Mouse (Mus musculus) thymus, adult 2 months (tissue): ENCODE data around the gene Cacna2d2. TPM values are rescaled to one million over a fixed set of nuclear protein-coding genes. Genes with fewer than 3 reads are reported as not detected.

Experiments used
- DNase-seq: peaks from one replicate; pipeline ENCODE4 v3.0.0; 2021
- H3K27ac ChIP-seq: fragments of 200-500 bp; 2 replicates; pipeline ENCODE4 v1.5.1; 2012; ENCODE audit warnings: low read length, control low read depth; ENCODE audit not compliant: control insufficient read depth, insufficient read depth
- H3K27me3 ChIP-seq: fragments of 200-500 bp; 2 replicates; pipeline ENCODE4 v1.6.1; 2012; ENCODE audit warnings: mild to moderate bottlenecking, low read length, moderate library complexity, mixed read lengths; ENCODE audit not compliant: control insufficient read depth, insufficient read depth
- H3K36me3 ChIP-seq: fragments of 200-500 bp; 2 replicates; pipeline ENCODE4 v1.6.1; 2012; ENCODE audit warnings: mild to moderate bottlenecking, low read length, moderate library complexity; ENCODE audit not compliant: control insufficient read depth, insufficient read depth
- H3K4me1 ChIP-seq: fragments of 200-500 bp; replicated peaks from 2 replicates; pipeline ENCODE4 v1.6.1; 2012; ENCODE audit warnings: low read length; ENCODE audit not compliant: control insufficient read depth, insufficient read depth
- H3K4me3 ChIP-seq: fragments of 200-500 bp; 2 replicates; pipeline ENCODE4 v1.5.1; 2012; ENCODE audit warnings: mild to moderate bottlenecking, low read length, control low read depth, moderate library complexity; ENCODE audit not compliant: control insufficient read depth, insufficient read depth
- CTCF ChIP-seq: fragments of 200-500 bp; IDR thresholded peaks from 2 replicates; pipeline ENCODE4 v1.5.1; 2012; ENCODE audit warnings: mild to moderate bottlenecking, control low read depth, low read length, moderate library complexity, borderline replicate concordance; ENCODE audit not compliant: control insufficient read depth, poor library complexity, insufficient read depth; ENCODE audit errors: extremely low read depth
- POLR2A ChIP-seq: fragments of 200-500 bp; IDR thresholded peaks from 2 replicates; pipeline ENCODE4 v1.6.1; 2012; ENCODE audit warnings: mild to moderate bottlenecking, low read length, control low read depth, moderate library complexity; ENCODE audit not compliant: control insufficient read depth, poor library complexity, insufficient read depth; ENCODE audit errors: extremely low read depth
- WGBS: fragments of 180-500 bp; shearing (Covaris S2); methylation state at CpG from one replicate; pipeline ENCODE4 v1.1.7; 2018; 5-methylcytosine and 5-hydroxymethylcytosine counted together
- polyA plus RNA-seq: library from polyadenylated mRNA; depleted of rRNA; stranded (reverse); fragments of >200 nt; gene quantifications from 2 replicates; pipeline ENCODE4 v1.2.3, GENCODE M21; 2012

Cacna2d2 gene
- polyA plus RNA-seq, 1 experiment, result 8.9 TPM

DNA sequence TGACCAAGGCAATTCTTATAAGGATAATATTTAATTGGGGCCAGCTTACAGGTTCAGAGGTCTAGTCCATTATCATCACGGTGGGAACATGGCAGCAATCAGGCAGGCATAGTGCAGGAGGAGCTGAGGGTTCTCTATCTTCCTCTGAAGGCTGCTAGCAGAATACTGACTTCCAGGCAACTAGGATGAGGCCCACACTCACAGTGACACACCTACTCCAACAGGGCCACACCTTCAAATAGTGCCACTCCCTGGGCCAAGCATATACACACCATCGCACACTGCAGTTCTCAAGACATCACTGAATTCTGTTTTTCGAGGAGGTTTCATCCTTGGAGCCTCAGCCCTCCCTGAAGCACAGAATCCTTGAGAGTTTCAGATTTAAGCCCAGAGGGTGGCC lies 96.9 kb downstream of the Cacna2d2 start:
- H3K36me3 ChIP-seq, result no peaks in the 10 kb centered on the region
- 88% methylated on average over 3 of the region's 3 CpGs for WGBS
- no peaks in the 10 kb centered on the region for H3K4me1 ChIP-seq
- no peaks in the 10 kb centered on the region for H3K27me3 ChIP-seq
- no peak for TF ChIP-seq POLR2A
- TF ChIP-seq CTCF, result no peak
- DNase-seq, result no peak
- H3K4me3 ChIP-seq, result no peak overlapping the region
- H3K27ac ChIP-seq, result no peak overlapping the region

DNA sequence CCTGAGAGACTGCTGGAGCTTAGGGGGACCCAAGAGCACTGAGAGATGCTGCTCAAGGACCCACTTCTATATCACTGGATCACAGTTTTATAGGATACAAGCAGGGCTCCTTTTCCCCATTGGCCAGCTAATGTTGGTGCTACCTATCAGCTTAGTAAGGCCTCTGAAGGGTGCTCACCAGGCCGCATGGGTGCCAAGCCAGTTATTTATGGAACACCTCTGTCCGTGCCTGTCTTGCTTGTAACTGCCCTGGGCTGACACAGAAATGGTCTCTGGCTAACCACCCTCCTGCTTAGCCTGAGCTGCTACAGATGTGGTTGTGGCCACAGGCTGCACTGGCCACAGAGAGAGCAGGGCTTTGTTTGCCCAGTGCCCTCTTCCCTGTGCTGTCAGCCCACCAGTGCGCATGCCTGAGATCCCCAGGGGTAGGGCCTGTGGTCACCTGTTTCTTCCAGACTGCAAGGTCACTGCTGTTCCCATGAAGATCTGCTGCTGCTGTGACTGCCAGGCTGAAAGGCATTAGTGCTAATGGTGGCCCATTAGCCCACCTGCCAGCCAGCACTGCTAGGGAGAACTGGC lies 101.4 kb downstream of the Cacna2d2 start:
- no peak for DNase-seq
- WGBS, result 63% methylated on average over 3 of the region's 3 CpGs
- TF ChIP-seq POLR2A (no peak), CTCF (no peak)
- H3K27me3 ChIP-seq, result no peaks in the 10 kb centered on the region
- no peaks in the 10 kb centered on the region for H3K4me1 ChIP-seq
- H3K4me3 ChIP-seq, result no peak overlapping the region
- no peak overlapping the region for H3K27ac ChIP-seq
- no peaks in the 10 kb centered on the region for H3K36me3 ChIP-seq

DNA sequence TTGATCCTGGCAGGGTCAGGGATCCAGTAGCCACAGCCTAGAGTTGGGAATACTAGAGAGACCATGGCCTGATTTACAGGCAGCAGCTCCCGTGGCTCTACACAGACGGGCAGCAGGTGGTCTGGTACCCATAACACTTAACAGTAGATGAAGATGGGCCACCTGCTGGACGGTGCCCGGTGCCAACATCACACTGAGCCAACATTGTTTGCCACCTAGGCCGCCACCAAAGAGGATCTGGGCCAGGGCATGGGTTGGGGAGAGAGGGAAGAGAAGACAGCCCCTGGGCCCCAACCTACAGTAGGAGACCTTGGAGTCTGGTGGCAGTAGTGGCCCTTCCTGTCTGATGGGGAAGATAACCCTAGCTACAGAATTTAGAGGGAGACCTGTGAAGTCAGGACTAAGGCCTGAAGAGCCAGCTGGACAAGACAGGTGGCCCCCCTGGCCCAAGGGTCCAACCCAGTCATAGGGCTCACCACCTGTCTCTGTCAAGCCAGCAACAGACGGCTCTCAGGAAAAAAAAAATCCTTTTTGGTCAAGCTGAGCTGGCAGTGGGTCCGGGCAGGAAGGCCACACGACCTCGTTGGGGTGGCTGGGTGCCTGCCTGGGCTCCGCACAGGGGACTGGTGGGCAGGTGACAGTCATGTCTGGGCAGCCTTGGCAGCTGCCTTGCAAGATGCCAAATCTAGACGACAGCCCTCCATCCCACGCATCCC lies 102.9 kb downstream of the Cacna2d2 start:
- no peaks in the 10 kb centered on the region for H3K27me3 ChIP-seq
- no peak for TF ChIP-seq POLR2A
- no peak for TF ChIP-seq CTCF
- H3K36me3 ChIP-seq, result no peaks in the 10 kb centered on the region
- H3K4me1 ChIP-seq, result no peaks in the 10 kb centered on the region
- no peak for DNase-seq
- no peak overlapping the region for H3K4me3 ChIP-seq
- 86% methylated on average over 12 of the region's 12 CpGs for WGBS
- H3K27ac ChIP-seq, result no peak overlapping the region

DNA sequence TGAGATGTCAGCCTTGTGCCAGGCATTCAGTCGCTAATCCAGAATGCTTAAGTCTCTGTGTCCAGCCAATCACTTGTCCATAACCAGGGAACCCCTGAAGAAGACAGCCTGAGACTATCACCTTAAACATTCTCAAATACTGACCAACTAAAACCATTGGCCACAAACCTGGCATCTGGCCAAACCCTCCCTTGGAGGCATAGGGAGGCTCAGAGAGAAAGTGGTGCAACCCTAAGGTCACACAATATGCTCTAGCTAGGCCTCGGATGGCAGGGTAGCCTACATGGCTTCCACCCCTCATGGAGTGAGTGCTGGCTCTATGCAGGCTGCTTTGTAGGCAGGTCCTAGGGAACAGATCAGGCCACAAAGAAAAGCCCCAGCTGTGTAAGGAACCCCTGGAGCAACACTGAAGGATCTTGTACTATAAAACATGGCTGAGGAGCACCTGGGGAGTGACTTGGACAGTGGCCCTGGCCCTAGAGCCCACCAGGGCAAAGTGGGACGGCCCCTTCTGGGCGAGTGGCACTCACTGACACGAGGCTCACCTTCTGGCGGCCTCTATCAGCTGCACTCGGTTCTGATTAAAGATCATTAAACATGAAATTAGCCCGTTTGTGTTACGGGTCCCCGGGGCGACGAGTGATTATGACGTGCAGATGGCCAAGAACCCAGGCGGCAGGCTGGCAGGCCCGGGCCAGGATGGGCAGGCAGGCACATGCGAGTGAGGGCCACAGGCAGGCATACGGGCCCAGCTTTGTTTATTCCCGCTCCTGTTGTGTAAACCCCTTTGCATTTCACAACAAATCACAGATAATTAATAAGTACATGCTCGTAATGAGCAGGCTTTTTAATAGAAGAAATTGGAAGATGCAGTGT lies 105.5 kb downstream of the Cacna2d2 start:
- H3K36me3 ChIP-seq, result no peaks in the 10 kb centered on the region
- H3K27me3 ChIP-seq, result no peaks in the 10 kb centered on the region; the same call in 1 of the 2 replicates
- no peak for DNase-seq
- no peak overlapping the region for H3K4me3 ChIP-seq
- WGBS, result 93% methylated on average over 19 of the region's 19 CpGs
- TF ChIP-seq POLR2A (no peak), CTCF (no peak)
- no peak overlapping the region for H3K27ac ChIP-seq
- H3K4me1 ChIP-seq, result no peaks in the 10 kb centered on the region

DNA sequence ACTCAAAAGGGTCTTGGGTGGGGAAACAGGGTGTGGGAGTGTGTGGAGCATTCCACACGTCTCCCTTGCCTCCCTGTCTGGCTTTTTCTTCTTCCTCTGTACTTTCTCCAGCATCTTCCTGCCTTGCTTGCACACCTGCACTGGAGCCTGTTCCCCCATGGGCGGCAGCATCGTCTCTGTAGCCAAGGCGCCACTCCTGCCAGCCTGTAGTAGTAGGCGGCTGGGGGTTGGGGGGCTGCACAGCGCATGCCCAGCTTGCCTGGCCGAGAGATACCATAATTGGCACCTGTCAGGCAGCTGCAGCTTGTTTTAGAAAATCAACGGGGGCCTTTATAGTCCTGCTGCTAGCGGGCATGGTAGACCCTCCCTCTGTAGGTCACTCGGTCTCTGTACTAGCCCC lies 108.9 kb downstream of the Cacna2d2 start:
- Histone ChIP-seq H3K4me1 (no peaks in the 10 kb centered on the region), H3K36me3 (no peaks in the 10 kb centered on the region), H3K4me3 (no peak overlapping the region), H3K27me3 (no peaks in the 10 kb centered on the region; the same call in 1 of the 2 replicates), H3K27ac (no peak overlapping the region)
- no peak for DNase-seq
- TF ChIP-seq POLR2A (no peak), CTCF (no peak)
- 59% methylated on average over 10 of the region's 10 CpGs for WGBS

DNA sequence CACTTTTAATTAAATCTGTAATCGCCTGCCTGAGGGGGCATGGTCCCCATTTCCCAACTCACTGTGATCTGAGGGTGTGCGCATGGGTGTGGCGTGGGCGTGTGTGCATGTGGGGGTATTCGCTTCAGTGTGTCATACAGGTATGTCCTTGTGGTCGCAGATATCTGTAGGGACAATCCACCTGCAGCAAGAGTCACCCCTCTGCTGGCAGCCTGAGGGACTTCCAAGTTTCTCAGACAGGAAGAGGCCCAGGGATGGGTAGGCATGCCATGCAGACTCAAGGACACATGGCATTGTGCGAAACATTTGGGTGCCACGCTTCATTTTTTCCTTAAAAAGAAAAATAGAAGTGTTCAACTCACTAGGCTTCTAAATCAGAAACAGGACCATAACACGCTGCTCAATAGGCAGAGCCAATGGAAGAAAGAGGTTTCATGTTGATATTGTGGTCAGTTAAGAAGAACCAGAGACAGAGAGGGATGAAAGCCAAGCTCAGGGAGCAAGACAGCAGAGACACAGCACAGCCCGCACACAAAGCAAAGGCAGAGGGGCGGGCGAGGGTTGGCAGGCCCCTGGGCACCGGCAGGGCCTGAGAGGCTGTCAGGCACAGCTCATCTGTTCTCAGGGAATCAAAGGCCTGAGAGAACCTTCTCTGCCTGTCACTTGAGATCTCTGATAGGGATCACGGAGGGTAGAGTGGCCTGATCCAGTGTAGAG lies 111.1 kb downstream of the Cacna2d2 start:
- Histone ChIP-seq H3K4me3 (no peak overlapping the region), H3K4me1 (no peaks in the 10 kb centered on the region), H3K27me3 (no peaks in the 10 kb centered on the region; the same call in 1 of the 2 replicates), H3K27ac (no peak overlapping the region), H3K36me3 (no peaks in the 10 kb centered on the region)
- WGBS, result 83% methylated on average over 14 of the region's 14 CpGs
- no peak for DNase-seq
- TF ChIP-seq CTCF, result no peak
- TF ChIP-seq POLR2A, result no peak
